Mouse (Mus musculus) olfactory bulb, adult 2 months (tissue): Measurements from ENCODE around the gene Gm4353. TPM values are rescaled to one million over a fixed set of nuclear protein-coding genes. Genes with fewer than 3 reads are reported as not detected.

Source experiments
- H3K27ac ChIP-seq: fragments of 200-500 bp; 2 replicates; pipeline ENCODE4 v1.5.1; 2012; ENCODE audit warnings: low read depth, low read length; ENCODE audit not compliant: insufficient read depth
- H3K4me1 ChIP-seq: fragments of 200-500 bp; 2 replicates; pipeline ENCODE4 v1.6.1; 2012; ENCODE audit warnings: low read length; ENCODE audit not compliant: control insufficient read depth, insufficient read depth
- H3K4me3 ChIP-seq: fragments of 200-500 bp; 2 replicates; pipeline ENCODE4 v1.5.1; 2012; ENCODE audit warnings: mild to moderate bottlenecking, low read depth, low read length, moderate library complexity; ENCODE audit not compliant: insufficient read depth
- CTCF ChIP-seq: fragments of 200-500 bp; IDR thresholded peaks from 2 replicates; pipeline ENCODE4 v1.5.1; 2012; ENCODE audit warnings: low read depth, mild to moderate bottlenecking, low read length, moderate library complexity; ENCODE audit not compliant: insufficient read depth
- POLR2A ChIP-seq: fragments of 200-500 bp; IDR thresholded peaks from 2 replicates; pipeline ENCODE4 v1.6.1; 2012; ENCODE audit warnings: mild to moderate bottlenecking, low read depth, low read length, moderate library complexity; ENCODE audit not compliant: insufficient read depth
- WGBS: fragments of 180-500 bp; shearing (Covaris S2); methylation state at CpG from one replicate; pipeline ENCODE4 v1.1.7; 2018; 5-methylcytosine and 5-hydroxymethylcytosine counted together
- polyA plus RNA-seq: library from polyadenylated mRNA; stranded (reverse); fragments of >200 nt; gene quantifications from 2 replicates; pipeline ENCODE4 v1.2.4, GENCODE M21; 2012; ENCODE audit warnings: low replicate concordance; ENCODE audit not compliant: missing spikeins, insufficient read depth, insufficient read length

Gm4353 gene
- polyA plus RNA-seq, 1 experiment: not detected

GRCm38 (mm10) chr7:116093466-116093850 lies 9.0 kb upstream of the Gm4353 start:
- peak overlapping the region; percentile 81 for H3K4me3 ChIP-seq
- peak overlapping the region; percentile 95 for H3K27ac ChIP-seq
- peaks cover 2% of the 10 kb centered on the region; the same call in 1 of the 2 replicates for H3K4me1 ChIP-seq
- 0% methylated on average over 19 of the region's 19 CpGs for WGBS
- TF ChIP-seq POLR2A (no peak), CTCF (no peak)

DNA sequence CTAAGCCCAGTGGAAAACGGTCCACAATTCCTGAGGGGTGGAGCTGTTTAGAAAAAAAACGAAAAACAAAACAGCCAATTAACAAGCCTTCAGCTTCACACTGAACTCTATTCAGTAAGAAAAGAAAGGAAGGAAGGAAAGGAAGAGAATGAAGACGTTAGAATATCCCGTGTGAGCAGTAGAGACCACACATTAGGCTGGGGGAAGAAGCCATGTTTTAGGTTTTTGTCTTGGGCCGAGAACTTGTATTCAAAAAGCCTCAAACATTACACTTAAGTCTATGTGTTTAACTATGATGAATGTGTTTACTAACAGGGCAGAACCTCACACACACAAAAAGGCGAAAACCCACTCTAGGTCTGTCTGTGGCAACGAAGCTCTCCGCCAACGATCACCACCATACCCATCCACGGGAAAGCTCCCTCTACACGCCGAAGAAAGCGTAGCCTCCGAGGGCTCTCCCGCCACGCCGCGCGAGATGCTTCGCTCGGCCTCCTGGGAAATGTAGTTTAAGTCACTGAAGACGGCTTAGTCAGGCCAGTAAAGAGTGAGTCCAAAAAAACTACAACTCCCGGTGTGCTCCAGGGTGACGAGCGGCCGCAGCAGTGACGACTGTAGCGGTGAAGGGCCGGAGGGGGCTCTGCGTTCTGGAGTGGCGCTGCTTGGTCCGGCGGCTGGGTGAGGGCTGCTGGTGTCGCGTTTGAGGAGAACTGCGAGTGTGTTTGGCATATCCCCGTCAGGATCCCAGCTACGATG lies 8.5 kb upstream of the Gm4353 start:
- H3K4me3 ChIP-seq: peak overlapping the region; percentile 81
- WGBS: under 1% methylated on average over 38 of the region's 38 CpGs
- peak overlapping the region; percentile 95 for H3K27ac ChIP-seq
- TF ChIP-seq CTCF: no peak
- peak; percentile 86 for TF ChIP-seq POLR2A
- peaks cover 2% of the 10 kb centered on the region; the same call in 1 of the 2 replicates for H3K4me1 ChIP-seq

DNA sequence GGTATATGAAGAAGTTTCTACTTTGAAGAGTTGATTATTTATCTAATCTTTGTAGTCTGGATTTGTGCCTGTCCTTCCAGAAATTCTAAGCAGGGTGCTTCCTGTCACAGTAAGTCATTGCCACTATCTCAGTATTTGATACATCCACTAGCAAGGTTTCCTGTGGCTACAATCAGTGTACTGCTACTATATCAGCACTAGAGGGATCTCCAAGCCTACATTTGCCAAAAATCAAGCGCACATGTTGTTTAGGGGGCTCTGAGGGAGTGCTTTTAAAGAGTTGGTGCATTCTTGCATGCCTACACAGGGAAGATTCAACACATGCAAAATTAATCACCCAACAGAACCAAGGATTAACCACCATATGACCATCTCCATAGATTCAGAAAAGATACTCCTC lies 23.7 kb downstream of the Gm4353 start:
- Histone ChIP-seq H3K27ac (no peak overlapping the region), H3K4me1 (no peaks in the 10 kb centered on the region), H3K4me3 (no peak overlapping the region)
- 54% methylated on average over 1 of the region's 1 CpGs for WGBS
- TF ChIP-seq POLR2A: no peak
- TF ChIP-seq CTCF: no peak

DNA sequence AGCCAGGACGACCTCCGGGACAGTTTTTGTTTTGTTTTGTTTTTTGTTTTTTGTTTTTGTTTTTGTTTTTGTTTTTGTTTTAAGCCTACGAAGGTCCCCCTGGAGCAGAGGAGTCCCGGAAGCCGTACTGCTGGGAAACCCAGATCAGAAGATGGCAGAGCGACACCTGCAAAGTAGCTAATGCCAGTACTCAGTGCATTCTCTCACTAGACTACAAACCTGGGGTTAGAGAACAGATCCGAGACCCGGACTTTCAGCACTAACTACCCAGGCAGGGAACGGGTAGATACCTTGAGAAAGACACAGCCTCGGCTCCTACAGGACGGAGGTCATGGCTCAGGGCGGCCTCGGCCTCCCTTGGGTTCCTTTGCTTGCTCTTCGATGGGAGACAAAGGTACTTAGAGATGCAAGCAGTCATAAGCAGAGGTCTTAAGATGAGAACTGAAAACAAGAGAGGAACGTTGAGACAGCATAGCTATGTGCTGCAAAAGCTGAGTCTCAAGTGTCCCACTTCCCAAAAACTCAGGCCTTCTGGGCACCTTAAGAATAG lies 43.9 kb downstream of the Gm4353 start:
- 32% methylated on average over 15 of the region's 15 CpGs for WGBS
- no peak for TF ChIP-seq POLR2A
- H3K27ac ChIP-seq: no peak overlapping the region

DNA sequence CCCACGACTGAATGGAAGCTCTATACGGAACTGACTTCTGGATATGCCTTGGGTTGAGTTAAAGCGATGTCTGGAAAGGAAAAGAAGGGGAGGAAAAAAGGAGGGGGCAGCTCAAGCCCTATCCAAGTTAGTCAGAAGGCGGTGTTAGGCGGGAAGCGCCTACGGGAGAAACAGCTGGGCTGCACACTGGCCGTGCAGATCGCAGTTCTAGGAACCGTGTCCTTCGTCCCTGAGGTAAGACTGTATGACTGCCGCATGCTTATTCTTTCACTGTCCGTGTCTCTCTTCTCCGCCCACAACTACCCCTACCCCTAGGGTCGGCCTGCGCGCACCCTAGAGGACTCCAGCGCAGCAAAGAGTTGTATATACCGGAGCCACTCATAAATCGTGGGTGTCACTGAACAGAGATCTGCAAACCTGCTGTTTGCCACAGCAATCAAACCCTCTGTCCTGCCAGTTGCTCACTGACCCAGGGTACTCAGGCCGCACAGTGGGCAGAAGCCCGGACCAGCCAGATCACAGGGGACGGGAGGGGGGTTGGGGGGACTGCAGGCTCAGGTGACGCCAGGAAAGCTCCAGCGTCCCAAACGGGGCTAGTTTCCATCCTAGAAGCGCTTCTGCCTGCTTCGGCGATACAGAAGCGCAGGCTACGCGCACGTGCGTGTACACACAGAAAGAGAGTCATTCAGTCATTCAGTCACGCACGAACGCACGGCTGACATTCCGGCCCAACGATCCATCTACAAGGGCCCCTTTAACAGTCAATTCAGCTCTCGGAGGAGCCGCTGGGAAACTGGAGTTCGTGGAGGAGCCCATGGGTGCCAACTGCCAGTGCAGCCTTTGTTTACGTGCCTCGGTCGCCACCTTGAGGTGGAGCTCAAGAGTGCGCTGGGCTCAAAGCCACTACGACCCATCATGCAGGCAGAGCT lies 44.6 kb downstream of the Gm4353 start:
- H3K4me3 ChIP-seq: peak overlapping the region; percentile 45
- no peak overlapping the region for H3K27ac ChIP-seq
- TF ChIP-seq CTCF (peak; percentile 92), POLR2A (no peak)
- under 1% methylated on average over 48 of the region's 48 CpGs for WGBS
- peaks cover 11% of the 10 kb centered on the region for H3K4me1 ChIP-seq

More for the DNA sequence above, 43.9 kb downstream of the Gm4353 start:
- peaks cover 11% of the 10 kb centered on the region for H3K4me1 ChIP-seq
- H3K4me3 ChIP-seq: no peak overlapping the region

DNA sequence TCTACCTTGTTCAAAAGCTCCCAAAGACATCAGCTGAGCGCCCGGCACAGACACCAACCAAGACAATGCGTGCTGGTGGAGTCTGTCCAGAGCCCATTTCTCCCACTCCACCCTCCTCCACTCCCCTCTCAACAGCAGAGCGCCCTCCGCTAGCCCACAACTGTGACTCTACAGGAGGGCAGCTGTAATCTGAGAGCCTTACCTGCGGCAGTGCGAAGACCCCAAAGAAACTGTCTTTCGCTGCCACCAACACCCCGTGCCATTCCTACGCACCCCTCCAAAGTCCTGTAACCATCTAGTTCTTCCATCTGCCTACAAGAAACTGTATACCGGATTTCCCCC lies 45.3 kb downstream of the Gm4353 start, which contains the start of gene 1110004F10Rik:
1110004F10Rik (plus strand) TSS at position 202 of the 342 bp plus-strand sequence.
- no peak within 1 kb of the TSS for H3K27ac ChIP-seq
- H3K4me3 ChIP-seq: peak within 1 kb of the TSS; percentile 45
- no peak for TF ChIP-seq CTCF
- no peak for TF ChIP-seq POLR2A
- 7% methylated on average over 11 of the region's 11 CpGs for WGBS
- peaks cover 18% of the 10 kb centered on the region for H3K4me1 ChIP-seq

DNA sequence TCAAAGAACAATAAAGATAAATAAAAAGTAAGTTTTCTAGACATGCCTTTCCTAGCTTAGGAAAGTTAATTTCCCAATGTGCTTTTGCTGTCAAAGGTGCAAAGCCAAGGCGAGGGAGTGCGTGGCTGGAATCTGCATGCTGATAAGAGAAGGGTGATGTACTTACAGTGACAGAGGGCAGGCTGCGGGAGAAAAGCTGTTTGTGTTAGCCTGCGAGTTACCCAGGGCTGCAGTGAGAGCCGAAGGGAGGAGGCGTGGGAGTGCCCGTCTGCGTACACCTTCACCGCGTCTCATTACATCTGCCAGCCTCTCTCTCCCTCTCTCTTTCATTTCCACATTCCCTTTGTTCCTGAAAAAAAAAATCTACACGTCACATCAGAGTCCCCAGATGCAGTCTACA lies 45.9 kb downstream of the Gm4353 start, which contains the start of gene Sox6:
Sox6 (minus strand) TSS at position 286 of the 400 bp plus-strand sequence.
- Histone ChIP-seq H3K4me1 (peaks cover 24% of the 10 kb centered on the region), H3K4me3 (peak within 1 kb of the TSS; percentile 45), H3K27ac (no peak within 1 kb of the TSS)
- 28% methylated on average over 11 of the region's 11 CpGs for whole genome bisulfite sequencing
- TF ChIP-seq CTCF (no peak), POLR2A (no peak)

GRCm38 (mm10) chr7:116038024-116038423 lies 46.4 kb downstream of the Gm4353 start:
- WGBS: 49% methylated on average over 13 of the region's 13 CpGs
- no peak for TF ChIP-seq CTCF
- TF ChIP-seq POLR2A: no peak
- H3K27ac ChIP-seq: no peak overlapping the region
- peaks cover 26% of the 10 kb centered on the region for H3K4me1 ChIP-seq
- H3K4me3 ChIP-seq: no peak overlapping the region
